Mouse (Mus musculus): Measurements from ENCODE around the gene Timp2.
"Not testable (repeated sequence)": the region's sequence is repeated elsewhere in the genome, so short reads cannot be mapped to it uniquely, and the experiment has no call there.

The Timp2 gene

GRCm38 (mm10) chr11:118355640-118356039, at the start of gene Timp2:
TSS of gene Timp2 (minus strand) at chr11:118355740.
- in situ Hi-C loops (cut with MboI, MseI): no loop called here

- in situ Hi-C loops (cut with MboI, MseI): no loop called here
Observed at GRCm38 (mm10) chr11:118405311-118405710, 49.8 kb upstream of the Timp2 start.

- in situ Hi-C loops (cut with MboI, MseI): no loop called here
Observed at GRCm38 (mm10) chr11:118403951-118404899, 48.7 kb upstream of the Timp2 start.

GRCm38 (mm10) chr11:118403183-118403582, 47.6 kb upstream of the Timp2 start:
- in situ Hi-C loops (cut with MboI, MseI): no loop called here

- in situ Hi-C loops (cut with MboI, MseI): no loop called here
Observed at GRCm38 (mm10) chr11:118401760-118402280, 46.3 kb upstream of the Timp2 start, which contains the start of gene Lgals3bp. TSS of gene Lgals3bp (minus strand) at chr11:118402092.

- in situ Hi-C loops (cut with MboI, MseI): no loop called here
Observed at GRCm38 (mm10) chr11:118401195-118401594, 45.7 kb upstream of the Timp2 start.

GRCm38 (mm10) chr11:118400566-118400936, 45.0 kb upstream of the Timp2 start:
- in situ Hi-C loops (cut with MboI, MseI): no loop called here

GRCm38 (mm10) chr11:118399891-118400565, 44.5 kb upstream of the Timp2 start:
- in situ Hi-C loops (cut with MboI, MseI): no loop called here

GRCm38 (mm10) chr11:118397806-118398530, 42.4 kb upstream of the Timp2 start:
- in situ Hi-C loops (cut with MboI, MseI): no loop called here

GRCm38 (mm10) chr11:118394538-118394937, 39.0 kb upstream of the Timp2 start:
- in situ Hi-C loops (cut with MboI, MseI): no loop called here

- in situ Hi-C loops (cut with MboI, MseI): no loop called here
Observed at GRCm38 (mm10) chr11:118393991-118394390, 38.5 kb upstream of the Timp2 start.

- in situ Hi-C loops (cut with MboI, MseI): not testable (repeated sequence)
Observed at GRCm38 (mm10) chr11:118387816-118388215, 32.3 kb upstream of the Timp2 start.

- in situ Hi-C loops (cut with MboI, MseI): loop anchor here (10.0 kb wide), 1 partner anchor 55 kb away; no protein-coding TSS in a partner anchor
Observed at GRCm38 (mm10) chr11:118379251-118380009, 23.9 kb upstream of the Timp2 start.

GRCm38 (mm10) chr11:118378656-118379055, 23.1 kb upstream of the Timp2 start:
- in situ Hi-C loops (cut with MboI, MseI): loop anchor here (10.0 kb wide), 1 partner anchor 54 kb away; no protein-coding TSS in a partner anchor

GRCm38 (mm10) chr11:118376323-118376722, 20.8 kb upstream of the Timp2 start:
- in situ Hi-C loops (cut with MboI, MseI): loop anchor here (10.0 kb wide), 1 partner anchor 52 kb away; no protein-coding TSS in a partner anchor

GRCm38 (mm10) chr11:118375881-118376280, 20.3 kb upstream of the Timp2 start:
- in situ Hi-C loops (cut with MboI, MseI): loop anchor here (10.0 kb wide), 1 partner anchor 51 kb away; no protein-coding TSS in a partner anchor

- in situ Hi-C loops (cut with MboI, MseI): loop anchor here (10.0 kb wide), 1 partner anchor 51 kb away; no protein-coding TSS in a partner anchor
Observed at GRCm38 (mm10) chr11:118375461-118375860, 19.9 kb upstream of the Timp2 start.

GRCm38 (mm10) chr11:118375006-118375405, 19.5 kb upstream of the Timp2 start:
- in situ Hi-C loops (cut with MboI, MseI): loop anchor here (10.0 kb wide), 1 partner anchor 50 kb away; no protein-coding TSS in a partner anchor

- in situ Hi-C loops (cut with MboI, MseI): loop anchor here (10.0 kb wide), 1 partner anchor 50 kb away; no protein-coding TSS in a partner anchor
Observed at GRCm38 (mm10) chr11:118374506-118374905, 19.0 kb upstream of the Timp2 start.

- in situ Hi-C loops (cut with MboI, MseI): loop anchor here (10.0 kb wide), 1 partner anchor 48 kb away; no protein-coding TSS in a partner anchor
Observed at GRCm38 (mm10) chr11:118372641-118373040, 17.1 kb upstream of the Timp2 start.

Measured in T-helper 1 cell (primary cell).